Mouse (Mus musculus) cortical plate, adult 2 months (tissue): ENCODE measurements around the gene Bnip3.

Source experiments
- CTCF ChIP-seq: fragments of 200-500 bp; IDR thresholded peaks from 2 replicates; pipeline ENCODE4 v1.5.1; 2011; ENCODE audit warnings: mild to moderate bottlenecking, control low read depth, low read length; ENCODE audit not compliant: insufficient read depth; ENCODE audit errors: extremely low read depth
- POLR2A ChIP-seq: fragments of 200-500 bp; IDR thresholded peaks from 2 replicates; pipeline ENCODE4 v1.6.1; 2011; ENCODE audit warnings: mild to moderate bottlenecking, low read length, control low read depth; ENCODE audit not compliant: insufficient read depth; ENCODE audit errors: extremely low read depth

GRCm38 (mm10) chr7:138883724-138884123, 25.6 kb downstream of the Bnip3 start:
- TF ChIP-seq POLR2A (no peak), CTCF (no peak)
